28 mouse cellular contexts compared by ENCODE assay signal in the genomic region with DNA sequence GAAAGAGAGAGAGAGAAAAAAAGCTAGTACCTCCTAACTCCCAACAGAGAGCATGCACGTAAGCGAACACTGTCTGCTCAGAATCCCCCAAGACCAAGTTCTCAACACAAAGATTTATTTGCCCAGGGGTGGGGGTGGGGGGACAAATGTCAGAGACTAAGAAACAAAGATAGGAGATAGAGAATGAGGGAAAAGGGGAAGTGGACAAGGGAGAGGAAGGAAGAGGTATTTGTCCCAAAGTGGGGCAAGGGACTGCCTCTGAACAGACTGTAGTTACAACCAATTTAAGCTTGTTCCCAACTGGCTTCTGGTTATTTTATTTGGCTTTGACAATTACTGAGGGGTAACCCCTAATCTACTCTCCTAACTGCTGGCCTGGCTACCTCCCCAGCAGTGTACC. TPM values are rescaled to one million over a fixed set of nuclear protein-coding genes. Genes with fewer than 3 reads are reported as not detected.
DNase-seq lines count a peak whose midpoint lies in the region; ATAC-seq lines count a peak whose summit lies in the region.
"Had no signal": no experiment of that assay in that cellular context is flagged by ENCODE, and none has a peak within 500 bp of the region (broad histone marks: within the 10 kb centered on the region; RNA-seq: fewer than 3 reads in every experiment).

No protein-coding gene starts in this region.

- 0 out of 2 replicates have a peak overlapping the region, but pooled peaks have one; percentile 11 for H3K27ac ChIP-seq in heart, embryonic 12.5 days (ENCODE audit: poor library complexity, severe bottlenecking)
- no peak overlapping the region for H3K27ac ChIP-seq in hindbrain, embryonic 10.5 days
- H3K27ac ChIP-seq: embryonic facial prominence, embryonic 10.5 days; embryonic facial prominence, embryonic 13.5 days; forebrain, embryonic 10.5 days; forebrain, embryonic 13.5 days; heart, embryonic 13.5 days; hindbrain, embryonic 13.5 days; intestine, embryonic 15.5 days had no signal

- no peak for ATAC-seq in heart, embryonic 12.5 days (ENCODE audit: insufficient number of reproducible peaks, low FRiP score)
- peak; percentile 84 for ATAC-seq in common myeloid progenitor, adult 5-6 weeks (replicated peaks; ENCODE audit: low read depth, poor library complexity, severe bottlenecking)
- ATAC-seq in megakaryocyte, adult 5-6 weeks (ENCODE audit: poor library complexity, severe bottlenecking): peak; percentile 38; the same call in 1 of the 2 replicates
- ATAC-seq: forebrain, embryonic 13.5 days; forebrain, embryonic 16.5 days; hindbrain, embryonic 16.5 days; intestine, embryonic 15.5 days had no signal

- H3K4me3 ChIP-seq in heart, embryonic 12.5 days: no peak overlapping the region
- H3K4me3 ChIP-seq in hindbrain, embryonic 10.5 days: no peak overlapping the region
- H3K4me3 ChIP-seq: embryonic facial prominence, embryonic 10.5 days; embryonic facial prominence, embryonic 13.5 days; erythroblast, embryonic 14.5 days; forebrain, embryonic 10.5 days; forebrain, embryonic 13.5 days; heart, embryonic 13.5 days; hindbrain, embryonic 13.5 days; intestine, embryonic 15.5 days had no signal

- H3K36me3 ChIP-seq in heart, embryonic 12.5 days: no peaks in the 10 kb centered on the region
- H3K36me3 ChIP-seq in hindbrain, embryonic 10.5 days: no peaks in the 10 kb centered on the region
- H3K36me3 ChIP-seq: embryonic facial prominence, embryonic 10.5 days; embryonic facial prominence, embryonic 13.5 days; forebrain, embryonic 10.5 days; heart, embryonic 13.5 days; hindbrain, embryonic 13.5 days; intestine, embryonic 15.5 days had no signal

- WGBS in heart, embryonic 12.5 days: 82% methylated on average over 2 of the region's 2 CpGs
- WGBS in hindbrain, embryonic 10.5 days: 87% methylated on average over 2 of the region's 2 CpGs

- peaks cover 4% of the 10 kb centered on the region; the same call in 1 of the 2 replicates for H3K9me3 ChIP-seq in heart, embryonic 12.5 days (replicated peaks)
- peaks cover 4% of the 10 kb centered on the region; the same call in 1 of the 2 replicates for H3K9me3 ChIP-seq in hindbrain, embryonic 10.5 days
- H3K9me3 ChIP-seq: embryonic facial prominence, embryonic 13.5 days; forebrain, embryonic 13.5 days; hindbrain, embryonic 13.5 days; intestine, embryonic 15.5 days had no signal

- no peaks in the 10 kb centered on the region for H3K27me3 ChIP-seq in heart, embryonic 12.5 days (replicated peaks)
- H3K27me3 ChIP-seq in hindbrain, embryonic 10.5 days (ENCODE audit: insufficient read depth, poor library complexity, severe bottlenecking): no peaks in the 10 kb centered on the region
- H3K27me3 ChIP-seq: embryonic facial prominence, embryonic 13.5 days; forebrain, embryonic 13.5 days; heart, embryonic 13.5 days; hindbrain, embryonic 13.5 days; intestine, embryonic 15.5 days had no signal

- H3K9ac ChIP-seq in heart, embryonic 12.5 days: no peak overlapping the region
- H3K9ac ChIP-seq: embryonic facial prominence, embryonic 13.5 days; forebrain, embryonic 13.5 days; heart, embryonic 13.5 days; hindbrain, embryonic 13.5 days; intestine, embryonic 15.5 days had no signal

- no peaks in the 10 kb centered on the region for H3K4me1 ChIP-seq in heart, embryonic 12.5 days (replicated peaks)
- no peaks in the 10 kb centered on the region for H3K4me1 ChIP-seq in hindbrain, embryonic 10.5 days (replicated peaks)
- H3K4me1 ChIP-seq: embryonic facial prominence, embryonic 10.5 days; embryonic facial prominence, embryonic 13.5 days; forebrain, embryonic 10.5 days; forebrain, embryonic 13.5 days; heart, embryonic 13.5 days; hindbrain, embryonic 13.5 days; intestine, embryonic 15.5 days had no signal

- DNase-seq in heart, adult 11 months: no peak
- no peak for DNase-seq in hindbrain, embryonic 10.5 days (ENCODE audit: low spot score)
- no peak for DNase-seq in urinary bladder, postnatal 4 days (ENCODE audit: low spot score in 2 of 2)
- DNase-seq: adrenal gland, adult 2 months; adrenal gland, postnatal 14 days; cerebellum, adult 11 months; cerebellum, adult 2 months; cerebellum, adult 9-11 months; cerebellum, postnatal 25 days; embryo, embryonic 11 days; gastrocnemius, postnatal 10 days; gastrocnemius, postnatal 36 days; heart, adult 18-20 months; heart, postnatal 14 days; heart, postnatal 4 days had no signal

- H3K4me2 ChIP-seq in heart, embryonic 12.5 days: no peak overlapping the region
- H3K4me2 ChIP-seq: embryonic facial prominence, embryonic 13.5 days; forebrain, embryonic 13.5 days; heart, embryonic 13.5 days; hindbrain, embryonic 13.5 days; intestine, embryonic 15.5 days had no signal

RNA-seq across cellular contexts. Expression of a gene that starts 10.3 kb away (rescaled TPM):
- 6.6 and 8.0 TPM in 2 replicates for polyA plus RNA-seq in heart, embryonic 12.5 days (2016; fragmentation: Nextera tagmentation; extraction: Ambion mirVana)
- not detected in 2 replicates for total RNA-seq in common myeloid progenitor, adult 5-6 weeks (2017)
- total RNA-seq in megakaryocyte, adult 5-6 weeks (2015): 0.46 TPM in 1 of 2 replicates, not detected in the other
- 0.48 TPM in 1 of 2 replicates, not detected in the other for total RNA-seq in megakaryocyte, adult 5-6 weeks (2017)
- 1.6 and 2.0 TPM in 2 replicates for polyA plus RNA-seq in hindbrain, embryonic 10.5 days (2016; fragmentation: Nextera tagmentation; extraction: Ambion mirVana)
- polyA plus RNA-seq: erythroblast, embryonic 14.5 days had no signal

RNA-seq across cellular contexts. Expression of a gene that starts 24.0 kb away (rescaled TPM):
- 41.3 and 41.9 TPM in 2 replicates for polyA plus RNA-seq in heart, embryonic 12.5 days (2016; fragmentation: Nextera tagmentation; extraction: Ambion mirVana)
- total RNA-seq in common myeloid progenitor, adult 5-6 weeks (2017): 44.8 and 58.4 TPM in 2 replicates
- 35.7 and 38.4 TPM in 2 replicates for total RNA-seq in megakaryocyte, adult 5-6 weeks (2015)
- 31.1 and 34.2 TPM in 2 replicates for total RNA-seq in megakaryocyte, adult 5-6 weeks (2017)
- polyA plus RNA-seq in hindbrain, embryonic 10.5 days (2016; fragmentation: Nextera tagmentation; extraction: Ambion mirVana): 34.5 and 39.9 TPM in 2 replicates

RNA-seq across cellular contexts. Expression of a gene that starts 46.7 kb away (rescaled TPM):
- polyA plus RNA-seq in heart, embryonic 12.5 days (2016; fragmentation: Nextera tagmentation; extraction: Ambion mirVana): 397 and 401 TPM in 2 replicates
- 510 and 544 TPM in 2 replicates for total RNA-seq in common myeloid progenitor, adult 5-6 weeks (2017)
- total RNA-seq in megakaryocyte, adult 5-6 weeks (2015): 274 and 308 TPM in 2 replicates
- total RNA-seq in megakaryocyte, adult 5-6 weeks (2017): 263 and 265 TPM in 2 replicates
- polyA plus RNA-seq in hindbrain, embryonic 10.5 days (2016; fragmentation: Nextera tagmentation; extraction: Ambion mirVana): 698 and 751 TPM in 2 replicates

RNA-seq across cellular contexts. Expression of a gene that starts 46.8 kb away (rescaled TPM):
- 12.7 TPM in 2 replicates for polyA plus RNA-seq in heart, embryonic 12.5 days (2016; fragmentation: Nextera tagmentation; extraction: Ambion mirVana)
- total RNA-seq in common myeloid progenitor, adult 5-6 weeks (2017): 6.1 and 11.3 TPM in 2 replicates
- 7.0 and 10.5 TPM in 2 replicates for total RNA-seq in megakaryocyte, adult 5-6 weeks (2015)
- total RNA-seq in megakaryocyte, adult 5-6 weeks (2017): 5.6 and 8.0 TPM in 2 replicates
- polyA plus RNA-seq in hindbrain, embryonic 10.5 days (2016; fragmentation: Nextera tagmentation; extraction: Ambion mirVana): 13.1 and 15.5 TPM in 2 replicates
